Mouse (Mus musculus): ENCODE measurements around the gene Ube2q2. TPM values are rescaled to one million over a fixed set of nuclear protein-coding genes. Genes with fewer than 3 reads are reported as not detected.
A peak's percentile ranks its signal among the peaks of the same experiment; 100 is the strongest.

The Ube2q2 gene
- polyA plus RNA-seq, 1 experiment from 2014 or later, result 6.0 TPM

GRCm38 (mm10) chr9:55255056-55255455, 106.4 kb downstream of the Ube2q2 start:
- H3K27ac ChIP-seq (ENCODE audit: low read length), result no peak overlapping the region
- no peaks in the 10 kb centered on the region for H3K36me3 ChIP-seq (ENCODE audit: control insufficient read depth, insufficient read depth)
- H3K27me3 ChIP-seq (ENCODE audit: control insufficient read depth, insufficient read depth, low read depth, low read length), result no peaks in the 10 kb centered on the region
- no peak overlapping the region for H3K4me2 ChIP-seq (ENCODE audit: low read depth, low read length)
- H3K4me1 ChIP-seq (ENCODE audit: control insufficient read depth, low read depth, low read length), result no peaks in the 10 kb centered on the region
- ATAC-seq (ENCODE audit: low read depth), result no peak
- no peak overlapping the region for H3K4me3 ChIP-seq (ENCODE audit: low read depth, low read length)
- H3K9ac ChIP-seq (ENCODE audit: low read depth, low read length), result no peak overlapping the region
- 64% methylated on average over 5 of the region's 5 CpGs for WGBS (ENCODE audit: insufficient replicate concordance)
- no peaks in the 10 kb centered on the region for H3K9me3 ChIP-seq (replicated peaks; ENCODE audit: control insufficient read depth, low read length)

- no peak for ATAC-seq (ENCODE audit: low read depth)
- H3K27ac ChIP-seq (ENCODE audit: low read length), result 0 out of 2 replicates have a peak overlapping the region, but pooled peaks have one; percentile 0
- no peaks in the 10 kb centered on the region for H3K36me3 ChIP-seq (ENCODE audit: control insufficient read depth, insufficient read depth)
- H3K4me1 ChIP-seq (ENCODE audit: control insufficient read depth, low read depth, low read length), result no peaks in the 10 kb centered on the region
- no peak overlapping the region for H3K4me2 ChIP-seq (ENCODE audit: low read depth, low read length)
- no peaks in the 10 kb centered on the region for H3K27me3 ChIP-seq (ENCODE audit: control insufficient read depth, insufficient read depth, low read depth, low read length)
- WGBS (ENCODE audit: insufficient replicate concordance), result 43% methylated on average over 4 of the region's 4 CpGs
- no peak overlapping the region for H3K9ac ChIP-seq (ENCODE audit: low read depth, low read length)
- no peak overlapping the region for H3K4me3 ChIP-seq (ENCODE audit: low read depth, low read length)
- no peaks in the 10 kb centered on the region for H3K9me3 ChIP-seq (replicated peaks; ENCODE audit: control insufficient read depth, low read length)
These were observed 107.0 kb downstream of the Ube2q2 start for GRCm38 (mm10) chr9:55255604-55256003.

- Histone ChIP-seq H3K36me3 (ENCODE audit: control insufficient read depth, insufficient read depth) (no peaks in the 10 kb centered on the region), H3K4me1 (ENCODE audit: control insufficient read depth, low read depth, low read length) (no peaks in the 10 kb centered on the region), H3K9ac (ENCODE audit: low read depth, low read length) (no peak overlapping the region), H3K9me3 (replicated peaks; ENCODE audit: control insufficient read depth, low read length) (no peaks in the 10 kb centered on the region), H3K27ac (ENCODE audit: low read length) (no peak overlapping the region), H3K4me2 (ENCODE audit: low read depth, low read length) (no peak overlapping the region), H3K4me3 (ENCODE audit: low read depth, low read length) (no peak overlapping the region), H3K27me3 (ENCODE audit: control insufficient read depth, insufficient read depth, low read depth, low read length) (no peaks in the 10 kb centered on the region)
- no peak for ATAC-seq (ENCODE audit: low read depth)
- 56% methylated on average over 2 of the region's 2 CpGs for WGBS (ENCODE audit: insufficient replicate concordance)
These were observed 108.5 kb downstream of the Ube2q2 start for GRCm38 (mm10) chr9:55257105-55257504.

Other genes with a start within 250 kb of the Ube2q2 start
- gene Hykk, start 231.6 kb upstream of the Ube2q2 start, polyA plus RNA-seq (2015; fragmentation: Nextera tagmentation; extraction: Ambion mirVana), result 3.3 and 4.5 TPM in 2 replicates
- gene Psma4, start 198.1 kb upstream of the Ube2q2 start, polyA plus RNA-seq (2015; fragmentation: Nextera tagmentation; extraction: Ambion mirVana), result 117 and 128 TPM in 2 replicates
- 0.31 TPM in 1 of 2 replicates, not detected in the other for gene AY074887, start 197.9 kb upstream of the Ube2q2 start, polyA plus RNA-seq (2015; fragmentation: Nextera tagmentation; extraction: Ambion mirVana)
- gene Chrna5, start 168.0 kb upstream of the Ube2q2 start, polyA plus RNA-seq (2015; fragmentation: Nextera tagmentation; extraction: Ambion mirVana), result not detected in 2 replicates
- 0.05 TPM in 1 of 2 replicates, not detected in the other for gene Chrna3, start 122.3 kb upstream of the Ube2q2 start, polyA plus RNA-seq (2015; fragmentation: Nextera tagmentation; extraction: Ambion mirVana)
- gene Chrnb4, start 100.1 kb upstream of the Ube2q2 start, polyA plus RNA-seq (2015; fragmentation: Nextera tagmentation; extraction: Ambion mirVana), result 0.04 TPM in 1 of 2 replicates, not detected in the other
- 18.7 and 20.5 TPM in 2 replicates for gene Fbxo22, start 60.1 kb downstream of the Ube2q2 start, polyA plus RNA-seq (2015; fragmentation: Nextera tagmentation; extraction: Ambion mirVana)
- 1.8 and 2.6 TPM in 2 replicates for gene Nrg4, start 178.0 kb downstream of the Ube2q2 start, polyA plus RNA-seq (2015; fragmentation: Nextera tagmentation; extraction: Ambion mirVana)
- 0.04 TPM in 1 of 2 replicates, not detected in the other for gene Tmem266, start 178.1 kb downstream of the Ube2q2 start, polyA plus RNA-seq (2015; fragmentation: Nextera tagmentation; extraction: Ambion mirVana)